Mouse (Mus musculus) CD4-positive, CD25-positive, alpha-beta regulatory T cell, adult 4 months (primary cell): ENCODE data around the gene Vps35l. TPM values are rescaled to one million over a fixed set of nuclear protein-coding genes. Genes with fewer than 3 reads are reported as not detected.

ENCODE experiments used
- ATAC-seq: one replicate; pipeline ENCODE4 v1.8.0; 2017
- polyA plus RNA-seq, 2 experiments: library from polyadenylated mRNA; unstranded; fragments of 100-300 nt; shearing (Covaris generic); gene quantifications; one replicate each; pipeline ENCODE4 v1.2.1; 2017

Gene Vps35l
- polyA plus RNA-seq, 2 experiments from 2014 or later: 67.3 to 132 TPM

DNA sequence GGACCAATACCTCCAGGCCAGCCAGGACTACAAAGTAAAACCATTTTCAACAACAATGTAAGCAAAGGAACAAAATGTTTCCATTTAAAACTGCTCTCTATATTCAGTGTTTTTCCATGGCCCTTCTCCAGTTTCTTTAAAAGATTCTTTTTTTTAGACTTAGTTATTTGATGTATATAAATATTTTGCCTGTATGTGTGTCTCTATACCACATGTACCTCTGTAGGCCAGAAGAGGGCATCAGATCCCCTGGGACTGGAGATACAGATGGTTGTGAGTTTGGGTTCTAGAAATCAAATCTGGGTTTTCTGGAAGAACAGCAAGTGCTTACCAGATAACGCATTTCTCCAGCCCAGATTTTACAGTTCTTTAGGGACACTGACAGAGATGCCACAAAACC lies 1.3 kb upstream of the Vps35l start:
- no peak for ATAC-seq

DNA sequence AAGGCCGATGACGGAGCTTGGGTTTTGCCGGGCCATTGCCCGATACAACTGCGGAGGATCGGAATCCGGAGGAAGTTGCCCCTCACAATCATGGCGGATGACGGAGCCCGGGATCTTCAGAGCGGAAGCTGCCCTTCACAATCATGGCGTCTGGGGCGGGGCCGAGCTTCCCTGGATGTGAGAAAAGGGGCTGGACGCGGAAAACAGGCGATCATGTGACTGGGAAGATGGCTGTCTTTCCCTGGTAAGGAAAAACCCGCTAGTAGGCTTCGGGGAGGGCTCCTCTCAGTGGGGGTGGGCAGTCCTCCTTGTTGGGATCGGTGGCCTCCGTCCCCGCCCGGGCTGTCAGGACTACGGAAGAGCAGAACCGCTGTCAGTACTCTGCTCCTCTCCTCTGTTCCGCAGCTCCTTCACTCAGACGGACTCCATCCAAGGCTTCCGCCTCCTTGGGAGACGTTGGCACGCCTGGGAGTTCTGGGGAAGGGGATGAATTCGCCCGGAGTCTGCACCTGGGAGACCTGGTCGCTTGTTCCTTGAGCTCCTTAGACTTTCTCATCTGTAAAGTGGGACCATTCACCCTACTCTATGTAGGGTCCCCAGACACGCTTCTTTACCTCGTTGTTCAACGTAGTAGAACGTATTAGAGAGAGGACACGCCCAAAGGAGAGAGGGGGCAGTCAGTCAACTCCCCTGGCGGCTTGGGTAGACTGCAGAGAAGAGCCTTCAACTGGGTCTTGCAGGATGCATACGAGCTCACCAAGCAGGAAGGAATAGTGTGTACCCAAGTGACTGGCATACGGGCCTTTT lies 709 bp downstream of the Vps35l start:
- peak; percentile 96 for ATAC-seq

DNA sequence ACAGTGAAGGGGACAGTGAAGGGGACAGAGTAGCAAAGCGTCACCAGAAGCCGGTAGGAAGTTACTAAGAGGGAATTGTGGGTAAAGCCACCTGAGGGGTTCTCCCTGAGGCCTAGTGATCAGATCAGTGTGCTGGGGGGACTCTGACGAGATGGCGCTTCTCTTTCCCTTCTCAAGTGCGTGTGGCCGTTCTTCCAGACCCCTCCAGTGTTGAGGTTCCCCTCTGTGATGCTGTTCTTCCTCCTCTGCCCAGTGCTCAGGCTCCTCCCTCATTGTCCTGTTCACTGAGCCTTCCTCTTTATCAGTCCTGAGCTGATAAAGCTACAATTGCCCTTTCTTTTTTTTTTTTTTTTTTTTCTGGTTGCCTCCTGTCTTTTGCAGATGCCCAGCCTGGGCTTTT lies 2.3 kb downstream of the Vps35l start:
- no peak for ATAC-seq

DNA sequence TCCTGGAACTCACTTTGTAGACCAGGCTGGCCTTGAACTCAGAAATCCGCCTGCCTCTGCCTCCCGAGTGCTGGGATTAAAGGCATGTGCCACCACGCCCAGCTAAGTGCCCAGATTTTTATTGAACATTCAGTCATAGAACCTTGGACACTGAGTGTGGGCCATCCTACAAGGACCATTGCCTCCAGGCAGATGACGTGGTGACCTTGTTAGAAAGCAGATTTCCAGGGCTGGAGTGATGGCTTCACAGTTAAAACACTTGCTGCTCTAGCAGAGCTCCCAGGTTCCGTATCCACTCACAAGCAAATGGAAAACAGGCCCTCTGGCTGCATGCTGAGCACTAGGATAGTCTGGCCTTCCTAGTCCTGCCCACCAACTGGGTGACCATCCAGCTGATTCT lies 4.7 kb downstream of the Vps35l start:
- no peak for ATAC-seq

DNA sequence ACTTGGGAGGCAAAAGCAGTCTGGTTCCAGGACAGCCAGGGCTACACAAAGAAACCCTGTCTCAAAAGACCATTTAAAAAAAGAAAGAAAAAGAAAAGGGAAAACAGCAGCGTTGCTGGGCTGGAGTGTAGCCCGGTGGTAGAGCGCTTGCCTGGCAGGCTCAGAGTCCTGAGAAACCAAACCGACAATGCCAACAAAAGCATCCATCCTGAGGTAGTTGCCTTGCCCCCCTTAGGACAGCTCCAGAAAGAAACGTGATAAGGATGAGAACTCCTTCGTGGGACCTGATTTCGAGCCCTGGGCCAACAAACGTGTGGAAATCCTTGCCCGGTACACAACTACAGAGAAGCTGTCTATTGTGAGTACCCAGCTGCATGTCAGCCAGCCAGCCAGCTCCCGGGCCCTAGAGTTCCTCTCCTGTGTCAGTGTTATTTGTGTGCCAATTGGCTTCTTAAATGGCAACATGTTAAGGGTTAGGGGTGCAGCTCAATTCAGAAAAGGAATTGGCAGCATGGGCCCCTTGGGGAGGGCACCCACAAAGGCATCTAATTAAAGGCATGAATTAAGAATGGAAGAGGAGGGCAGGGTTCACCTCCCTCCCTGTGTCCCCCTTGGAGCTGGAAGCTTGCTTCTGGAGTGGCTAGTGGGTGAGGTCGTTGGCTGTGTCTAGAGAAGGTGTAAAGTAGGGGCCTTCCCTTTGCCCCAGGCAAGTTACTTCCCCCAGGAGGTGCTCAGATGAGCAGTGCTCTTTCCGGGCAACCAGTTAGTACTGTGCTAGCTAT lies 8.1 kb downstream of the Vps35l start:
- ATAC-seq: no peak

DNA sequence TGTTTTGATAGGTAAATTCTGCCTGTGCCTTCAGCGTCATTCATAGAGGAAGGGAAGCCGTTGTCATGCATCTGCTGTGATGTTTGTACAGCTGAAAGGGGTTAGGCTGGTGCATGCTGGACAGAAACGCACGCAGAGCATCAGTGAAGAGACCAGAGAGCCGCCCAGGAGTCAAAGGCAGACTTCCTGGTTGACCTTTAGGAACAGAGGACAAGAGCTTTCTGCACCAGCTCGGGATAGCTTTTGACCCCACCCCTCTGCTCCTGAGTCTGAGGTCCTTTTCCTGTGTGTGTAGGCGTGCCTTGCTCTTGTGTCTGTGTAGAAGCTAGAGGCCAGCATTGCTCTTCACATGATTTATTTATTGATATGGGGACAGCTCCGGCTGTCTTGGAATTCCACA lies 9.7 kb downstream of the Vps35l start:
- no peak for ATAC-seq

DNA sequence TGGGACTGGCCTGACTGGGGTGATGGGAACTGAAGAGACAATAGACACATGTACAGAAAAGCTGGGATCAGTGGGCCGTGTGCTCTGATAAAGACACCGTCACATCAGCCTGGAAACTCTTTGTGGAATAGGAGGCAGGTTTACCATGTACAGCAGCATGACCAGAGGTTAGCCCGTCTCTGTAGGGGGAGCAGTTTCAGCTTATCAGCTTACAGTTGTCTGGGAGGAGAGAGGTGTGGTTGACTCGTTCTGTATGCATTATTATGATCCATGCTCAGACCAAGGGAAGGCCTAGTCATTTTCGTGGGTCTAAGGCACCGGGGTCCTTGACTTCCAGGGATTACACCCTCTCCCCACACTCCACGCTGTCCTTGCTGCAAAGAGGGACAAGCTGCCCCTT lies 11.6 kb downstream of the Vps35l start:
- ATAC-seq: no peak

DNA sequence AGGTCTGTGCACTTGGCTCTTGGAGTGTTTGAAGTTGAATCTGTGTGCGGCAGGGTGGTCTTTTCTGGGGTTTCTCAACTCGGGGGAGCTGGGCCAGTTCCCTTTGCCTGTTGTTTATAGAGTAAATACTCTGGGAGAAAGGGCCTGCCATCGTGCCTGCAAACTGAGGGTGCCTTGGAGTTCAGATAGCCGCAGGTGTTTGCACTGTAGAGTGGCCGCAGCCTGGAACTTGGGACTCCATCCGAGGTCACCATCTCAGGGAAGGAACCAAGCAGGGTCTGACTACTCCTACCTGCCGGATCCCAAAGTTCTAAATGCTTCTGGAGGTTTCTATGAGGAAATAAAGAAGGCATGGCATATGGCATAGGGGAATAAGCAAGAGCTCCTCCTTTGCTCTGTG lies 15.7 kb downstream of the Vps35l start:
- ATAC-seq: no peak

DNA sequence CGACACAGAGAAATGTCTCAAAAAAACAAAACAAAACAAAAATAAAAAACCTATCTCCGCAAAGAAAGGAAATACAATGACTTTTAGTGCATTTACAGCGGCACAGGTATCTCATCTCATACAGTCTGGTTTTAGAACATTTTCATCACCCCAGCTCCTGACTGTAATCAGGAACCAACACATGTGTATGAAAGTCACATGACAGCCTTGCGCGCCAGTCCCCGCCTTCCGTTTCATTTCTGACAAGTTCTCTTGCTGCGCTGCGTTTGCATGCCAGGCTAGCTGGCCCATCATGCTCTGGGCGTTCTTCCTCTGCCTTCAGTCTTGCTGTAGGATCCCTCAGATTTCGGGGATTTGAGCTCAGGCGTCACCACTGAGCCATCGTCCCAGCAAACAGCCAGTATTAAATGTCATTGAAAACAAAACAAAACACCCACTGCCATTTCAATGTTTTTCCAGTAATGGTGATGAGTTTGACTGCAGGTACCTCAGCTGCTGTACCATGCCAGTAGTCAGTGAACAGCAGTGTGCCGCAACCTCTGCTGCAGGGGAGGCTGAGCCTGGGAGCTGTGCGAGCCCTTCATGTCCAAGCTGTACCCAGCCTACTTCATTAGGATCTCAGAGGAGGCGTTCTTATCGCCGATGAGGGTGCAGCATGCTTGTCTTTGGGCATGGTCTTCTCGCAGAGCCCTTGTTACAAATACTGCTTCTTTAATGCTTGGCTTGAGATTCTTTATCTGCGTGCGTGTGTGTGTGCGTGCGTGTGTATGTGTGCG lies 16.7 kb downstream of the Vps35l start:
- ATAC-seq: no peak

DNA sequence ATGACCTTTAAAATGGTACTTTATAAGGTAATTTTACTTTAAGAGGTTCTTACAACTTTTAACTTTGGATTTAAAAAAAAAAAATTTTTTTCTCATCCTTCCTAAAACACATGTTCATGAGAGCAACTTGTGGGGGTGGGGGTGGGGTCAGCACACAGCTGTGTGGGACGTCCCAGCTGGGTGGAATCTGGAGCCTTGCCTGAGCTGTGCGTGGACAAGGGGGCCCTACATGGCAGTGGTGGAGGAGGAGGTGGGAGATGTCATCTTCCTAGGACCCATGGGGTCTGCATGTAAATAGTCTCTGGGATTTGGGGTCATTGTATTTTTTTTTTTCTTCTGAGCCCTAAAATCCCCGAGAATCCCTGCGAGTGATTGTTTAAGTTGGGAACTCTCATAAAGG lies 18.3 kb downstream of the Vps35l start:
- ATAC-seq: no peak

DNA sequence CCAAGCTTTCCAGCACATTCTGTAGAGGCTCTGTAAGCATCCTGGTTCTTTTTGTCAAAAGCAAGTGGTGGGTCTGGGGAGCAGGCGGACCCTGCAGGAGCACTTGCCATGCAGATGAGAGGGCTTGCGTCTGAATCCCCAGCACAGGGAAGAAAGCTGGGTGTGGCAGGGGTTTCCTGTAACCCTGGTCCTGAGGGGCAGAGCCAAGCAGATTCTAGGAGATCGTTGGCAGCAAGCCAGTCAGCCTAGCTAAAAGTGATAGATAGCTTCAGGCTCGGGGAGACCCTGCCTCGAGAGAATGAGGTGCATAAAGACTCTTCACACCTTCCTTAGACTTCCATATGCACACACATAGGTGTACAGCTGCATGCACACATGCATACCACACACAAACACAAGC lies 19.3 kb downstream of the Vps35l start:
- no peak for ATAC-seq

DNA sequence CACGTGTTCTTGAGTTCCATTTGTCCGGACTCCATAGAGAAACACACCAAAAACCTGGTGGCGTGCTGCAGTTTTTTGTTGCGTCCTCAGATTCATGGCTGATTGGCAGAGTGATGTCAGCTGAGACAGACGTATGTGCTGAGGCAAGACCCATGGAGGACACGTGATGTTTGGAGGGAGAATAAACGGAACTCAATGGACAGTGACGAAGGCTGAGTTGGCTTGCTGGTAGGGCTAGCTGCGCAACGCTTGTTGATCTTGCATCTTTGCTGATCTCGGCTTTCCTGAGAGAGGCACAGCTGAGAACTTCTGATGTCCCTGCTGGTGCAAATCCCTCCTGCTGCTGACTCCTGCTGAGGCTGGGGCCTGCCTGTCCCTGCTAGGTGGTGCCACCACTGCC lies 23.9 kb downstream of the Vps35l start:
- no peak for ATAC-seq

DNA sequence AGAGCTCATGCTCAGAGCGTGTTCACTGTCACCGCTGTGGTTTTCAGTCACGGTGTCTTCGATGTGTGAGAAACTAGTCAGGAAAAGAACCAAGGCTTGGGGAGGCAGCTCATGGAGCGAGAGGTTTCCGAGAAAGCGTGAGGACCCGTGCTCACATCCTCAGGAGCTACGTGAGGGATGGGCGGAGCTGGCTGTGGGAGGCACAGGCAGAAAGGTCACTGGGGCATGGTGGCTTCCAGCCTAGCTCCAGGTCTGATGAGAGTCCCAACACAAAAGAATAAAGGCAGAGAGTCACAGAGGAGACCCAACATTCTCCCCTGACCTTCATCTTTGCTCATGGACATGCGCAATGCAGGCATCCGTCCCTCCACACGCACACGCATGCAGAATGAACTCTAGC lies 24.7 kb downstream of the Vps35l start:
- ATAC-seq: no peak

DNA sequence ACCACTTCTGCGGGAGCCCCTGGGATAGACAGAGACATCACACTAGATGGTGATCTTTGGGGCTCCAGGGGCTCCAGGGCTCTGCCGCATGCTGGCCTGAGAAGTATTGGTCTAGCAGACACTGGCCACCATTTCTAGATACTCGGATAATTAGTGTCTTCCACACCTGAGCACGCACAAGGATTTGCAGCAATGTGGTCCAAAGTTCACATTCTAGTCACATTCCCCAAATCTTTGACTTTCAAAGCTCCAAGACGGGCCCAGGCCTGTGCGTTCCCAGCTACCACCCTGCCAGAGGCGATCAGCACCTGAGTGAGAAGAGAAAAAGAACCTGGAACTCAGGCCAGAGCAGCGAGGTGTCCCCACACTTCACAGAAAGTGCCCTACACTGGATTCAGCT lies 25.6 kb downstream of the Vps35l start:
- ATAC-seq: no peak

DNA sequence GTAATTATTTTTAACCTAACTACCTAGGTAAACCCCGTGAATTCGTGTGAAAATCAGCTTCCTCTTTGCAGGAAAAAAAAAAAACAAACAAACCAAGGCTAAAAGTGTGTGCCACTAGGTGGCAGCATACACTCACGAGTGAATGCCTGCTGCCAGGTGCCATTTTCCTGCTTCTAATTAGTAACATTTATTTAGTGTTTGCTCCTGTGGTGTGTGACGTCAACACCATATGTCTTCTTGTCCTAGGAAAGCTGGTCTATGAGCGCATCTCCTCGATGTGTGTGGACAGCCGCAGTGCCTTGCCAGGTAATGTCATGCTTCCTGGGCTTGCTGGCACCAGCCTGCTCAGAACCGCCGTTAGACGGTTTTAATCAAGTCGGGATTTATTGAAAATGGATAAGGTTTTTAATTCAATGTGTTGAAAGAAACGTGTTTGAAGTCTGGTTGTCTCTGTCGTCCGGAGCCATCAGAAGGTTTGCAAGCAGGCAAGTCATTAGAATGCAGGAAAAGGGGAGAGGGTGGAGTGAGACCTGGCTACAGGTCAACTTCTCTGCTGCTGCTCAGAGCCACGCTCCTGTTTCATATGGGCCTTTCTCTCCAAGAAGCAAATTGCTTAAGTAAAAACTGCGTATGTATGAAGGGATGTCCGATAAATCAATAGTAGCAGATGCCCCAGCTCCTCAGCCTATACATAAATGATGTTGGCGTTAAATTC lies 26.2 kb downstream of the Vps35l start:
- peak; percentile 77 for ATAC-seq

DNA sequence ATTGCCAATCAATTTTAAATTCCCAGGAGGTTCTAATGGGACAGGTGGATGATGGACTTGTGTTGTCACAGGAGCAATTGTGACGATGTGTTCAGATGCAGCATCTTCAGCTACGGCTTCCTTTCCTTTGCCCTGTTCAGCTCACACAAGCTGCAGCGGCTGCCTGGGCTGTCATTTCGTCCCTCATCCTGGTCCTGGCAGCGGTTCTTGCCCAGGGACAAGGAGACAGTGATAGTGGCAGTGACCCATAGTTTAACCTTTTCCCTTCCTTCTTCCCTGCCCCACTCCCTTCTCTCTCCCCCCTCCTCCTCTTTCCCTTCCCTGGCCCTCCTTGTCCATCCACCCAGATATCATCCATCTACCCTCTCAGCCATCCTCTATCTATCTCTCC lies 26.8 kb downstream of the Vps35l start:
- ATAC-seq: no peak

DNA sequence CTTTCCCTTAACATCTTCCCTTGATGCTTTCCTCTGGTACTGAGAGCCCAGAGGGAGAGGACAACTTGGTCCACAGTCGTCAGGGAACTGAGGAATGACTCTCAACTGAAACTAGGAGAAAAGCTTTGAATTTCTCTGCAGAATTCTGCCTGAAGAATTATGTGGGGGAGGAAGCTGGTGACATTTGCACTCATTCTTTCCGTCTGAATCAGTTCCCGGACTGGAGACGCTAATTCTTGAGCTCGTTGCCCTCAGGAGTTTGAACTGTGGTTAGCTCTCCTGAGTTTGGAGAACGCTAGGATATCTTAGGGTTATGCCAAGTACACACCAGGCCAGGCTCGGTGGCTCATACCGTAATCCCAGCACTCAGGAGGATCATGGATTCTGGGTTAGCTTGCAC lies 29.2 kb downstream of the Vps35l start:
- ATAC-seq: no peak

DNA sequence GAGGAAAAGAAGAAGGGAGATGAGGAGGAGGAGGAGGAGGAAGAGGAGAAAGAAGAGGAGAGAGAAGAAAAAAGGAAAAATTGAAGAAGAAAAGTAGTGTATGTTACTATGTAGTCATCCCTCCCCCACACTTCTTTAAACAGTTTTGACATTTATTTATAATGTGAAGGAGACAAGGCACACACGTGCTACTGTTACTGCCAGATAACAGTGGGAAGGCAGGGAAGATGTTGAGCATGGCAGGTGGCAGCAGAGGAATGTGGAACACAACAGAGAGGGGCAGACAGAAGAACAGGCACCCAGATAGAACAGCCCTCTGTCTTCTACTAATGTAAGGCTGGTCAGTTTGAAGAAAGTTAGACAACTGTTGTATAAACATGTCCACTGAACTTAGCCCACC lies 29.6 kb downstream of the Vps35l start:
- ATAC-seq: no peak

DNA sequence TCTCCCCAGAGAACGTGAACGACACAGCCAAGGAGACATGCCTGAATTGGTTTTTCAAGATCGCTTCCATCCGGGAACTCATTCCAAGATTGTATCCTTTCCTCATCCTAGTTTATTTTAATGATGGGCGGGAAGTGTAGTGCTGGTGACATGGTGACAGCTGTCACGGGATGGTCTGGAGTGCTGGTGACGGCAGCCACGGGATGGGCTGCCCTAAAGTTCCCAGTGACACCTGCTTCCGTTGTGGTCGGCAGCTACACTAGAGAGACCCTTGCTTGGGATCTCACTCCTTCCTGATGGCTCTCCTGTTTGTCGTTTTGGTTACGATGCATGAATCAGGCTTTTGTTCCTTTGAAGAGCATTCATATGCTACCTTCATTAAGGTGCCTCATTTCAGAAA lies 33.0 kb downstream of the Vps35l start:
- ATAC-seq: no peak

DNA sequence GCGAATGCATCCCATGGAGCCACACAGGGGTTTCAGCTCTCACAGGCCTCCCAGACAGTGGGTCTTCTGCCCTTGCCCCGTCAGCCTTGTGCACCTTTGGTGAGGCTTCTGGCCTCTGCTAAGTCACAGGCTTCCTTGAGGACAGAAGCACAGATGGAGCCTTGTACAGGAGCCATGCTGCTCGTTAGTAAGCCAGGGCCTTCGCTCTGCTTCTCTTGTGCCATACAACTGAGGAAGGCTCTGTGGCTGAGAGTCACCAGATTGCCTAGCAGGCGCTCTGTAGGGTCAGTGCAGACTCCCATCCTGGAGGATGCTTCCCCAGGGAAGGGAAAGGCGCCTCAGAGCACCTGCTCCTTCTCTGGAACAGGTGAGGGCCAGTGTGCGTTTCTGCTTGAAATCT lies 36.0 kb downstream of the Vps35l start:
- no peak for ATAC-seq

DNA sequence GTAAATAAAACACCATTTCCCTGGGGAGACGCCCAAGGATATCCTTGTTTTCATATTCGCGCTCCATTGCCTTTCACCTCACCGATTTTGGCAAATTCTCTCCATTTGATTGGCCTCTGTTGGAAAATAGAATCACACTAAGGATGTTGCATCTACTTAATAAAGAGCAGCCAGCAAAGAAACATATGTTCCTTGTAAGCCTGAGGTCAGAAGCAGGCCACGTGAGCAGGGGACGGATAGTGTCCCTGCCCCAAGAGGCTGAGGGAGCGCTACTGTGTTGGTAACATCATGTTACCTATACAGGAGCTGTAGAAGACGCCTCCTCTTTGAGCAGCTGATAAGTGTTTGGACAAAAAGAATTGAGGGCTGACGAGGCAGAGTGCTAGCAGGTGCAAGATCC lies 36.5 kb downstream of the Vps35l start:
- ATAC-seq: no peak

DNA sequence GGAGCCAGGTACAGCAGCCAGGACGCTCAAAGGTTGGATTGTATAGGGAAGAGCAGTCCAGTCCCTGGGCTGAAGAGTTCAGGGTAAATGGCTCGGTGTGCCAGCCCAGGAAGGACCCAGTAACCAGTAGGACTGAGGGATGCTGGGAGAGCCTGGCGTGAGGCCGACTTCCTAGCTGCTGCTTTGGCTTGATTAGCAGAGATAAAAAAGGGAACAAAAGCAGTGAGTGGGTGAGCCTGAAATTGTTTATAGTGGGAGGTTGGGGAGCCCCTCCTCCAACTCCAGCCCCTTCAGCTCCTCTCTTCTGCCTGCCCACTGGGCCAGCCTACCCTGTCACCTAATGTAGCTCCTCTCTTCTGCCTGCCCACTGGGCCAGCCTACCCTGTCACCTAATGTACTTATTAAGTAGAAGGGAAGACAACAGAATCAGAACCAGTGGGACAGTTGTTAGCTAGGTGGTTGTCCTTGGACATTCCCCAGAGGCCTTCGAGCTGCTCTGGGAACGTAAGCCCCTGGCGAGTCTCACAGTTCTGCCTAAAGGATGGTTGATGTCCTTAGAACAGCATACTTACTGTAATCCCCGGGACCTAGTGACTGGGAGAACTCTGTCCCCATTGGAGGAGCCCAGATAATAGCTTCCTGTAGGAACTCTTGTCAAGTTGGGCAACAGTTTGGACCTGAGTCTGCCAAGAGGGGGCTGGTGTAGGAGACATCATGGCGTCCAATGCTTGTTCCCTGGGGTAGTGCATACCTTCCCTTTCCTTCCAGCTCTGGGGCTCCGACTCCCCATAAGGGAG lies 37.8 kb downstream of the Vps35l start:
- ATAC-seq: no peak
